Mouse (Mus musculus) forebrain, embryonic 13.5 days (tissue): Measurements from ENCODE around the gene 3425401B19Rik. TPM values are rescaled to one million over a fixed set of nuclear protein-coding genes. Genes with fewer than 3 reads are reported as not detected.

ENCODE experiments used
- ATAC-seq: fragments of 200-750 bp; cut with Nextera tagmentation; 2 replicates; pipeline ENCODE4 v1.8.0; 2017
- H3K27ac ChIP-seq: fragments of 300-500 bp; sonication (generic); 2 replicates; pipeline ENCODE4 v1.5.1; 2015; ENCODE audit warnings: inconsistent platforms, mild to moderate bottlenecking, moderate library complexity
- H3K27me3 ChIP-seq: fragments of 300-500 bp; sonication (generic); 2 replicates; pipeline ENCODE4 v1.6.1; 2015; ENCODE audit warnings: mild to moderate bottlenecking, inconsistent platforms
- H3K36me3 ChIP-seq: fragments of 300-500 bp; sonication (generic); 2 replicates; pipeline ENCODE4 v1.6.1; 2015; ENCODE audit warnings: mild to moderate bottlenecking, inconsistent platforms; ENCODE audit not compliant: poor library complexity, severe bottlenecking
- H3K4me1 ChIP-seq: fragments of 300-500 bp; sonication (generic); 2 replicates; pipeline ENCODE4 v1.6.1; 2015; ENCODE audit warnings: inconsistent platforms
- H3K4me2 ChIP-seq: fragments of 300-500 bp; sonication (generic); 2 replicates; pipeline ENCODE4 v1.6.1; 2015; ENCODE audit warnings: inconsistent platforms, mild to moderate bottlenecking, moderate library complexity
- H3K4me3 ChIP-seq: fragments of 300-500 bp; sonication (generic); 2 replicates; pipeline ENCODE4 v1.5.1; 2015; ENCODE audit warnings: mild to moderate bottlenecking, inconsistent platforms
- H3K9ac ChIP-seq: fragments of 300-500 bp; sonication (generic); 2 replicates; pipeline ENCODE4 v1.6.1; 2015; ENCODE audit warnings: mild to moderate bottlenecking, inconsistent platforms
- H3K9me3 ChIP-seq: fragments of 300-500 bp; sonication (generic); replicated peaks from 2 replicates; pipeline ENCODE4 v1.6.1; 2016; ENCODE audit warnings: inconsistent platforms
- WGBS: fragments of 180-500 bp; shearing (Covaris S2); methylation state at CpG from one replicate; pipeline ENCODE4 v1.1.7; 2015; 5-methylcytosine and 5-hydroxymethylcytosine counted together
- polyA plus RNA-seq: library from polyadenylated mRNA; unstranded; fragments of >200 nt; fragmentation: Nextera tagmentation; extraction: Ambion mirVana; gene quantifications from 2 replicates; pipeline ENCODE4 v1.2.1, GENCODE M21; 2015

3425401B19Rik gene
- polyA plus RNA-seq, 1 experiment from 2014 or later: not detected

- 45% methylated on average over 11 of the region's 11 CpGs for whole genome bisulfite sequencing
- Histone ChIP-seq H3K27me3 (no peaks in the 10 kb centered on the region), H3K36me3 (no peaks in the 10 kb centered on the region), H3K9ac (no peak overlapping the region), H3K9me3 (no peaks in the 10 kb centered on the region), H3K4me2 (no peak overlapping the region), H3K4me1 (no peaks in the 10 kb centered on the region; the same call in 1 of the 2 replicates), H3K27ac (no peak overlapping the region), H3K4me3 (no peak overlapping the region)
- no peak for ATAC-seq
Measured at GRCm38 (mm10) chr14:32634015-32634682, 50.9 kb downstream of the 3425401B19Rik start.

DNA sequence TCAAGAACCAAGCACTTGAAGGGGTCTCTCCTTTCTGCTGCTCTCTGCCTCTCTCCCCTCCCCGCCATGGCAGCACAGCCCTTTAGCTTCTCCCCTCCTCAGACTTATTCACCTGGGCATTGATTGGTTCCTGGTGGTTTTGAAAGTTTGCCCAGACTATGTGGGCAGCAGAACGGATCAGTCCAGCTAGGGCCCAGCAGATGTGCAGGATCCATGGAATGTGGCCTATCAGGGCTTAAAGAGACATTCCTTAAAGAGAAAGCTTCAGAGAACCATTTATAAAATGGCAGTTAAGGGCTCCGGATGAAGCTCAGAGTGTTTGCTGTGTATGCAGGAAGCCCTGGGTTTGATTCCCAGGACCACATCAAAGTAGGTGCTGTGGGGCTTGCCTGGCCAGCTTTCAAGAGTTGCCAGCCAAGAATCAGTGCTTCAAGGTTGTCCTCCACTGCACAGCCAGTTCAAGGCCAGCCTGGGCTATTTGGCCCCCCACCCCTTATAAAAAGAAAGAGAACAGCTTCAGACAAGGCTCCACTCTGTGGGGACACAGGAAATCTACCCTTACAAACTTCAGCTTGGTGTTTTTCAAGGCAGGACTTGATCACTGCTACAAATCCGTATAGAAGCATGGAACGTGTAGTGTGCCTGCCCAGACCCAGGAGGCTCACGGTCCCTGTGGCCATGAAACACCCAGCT is 52.0 kb downstream of the 3425401B19Rik start:
- Histone ChIP-seq H3K4me1 (no peaks in the 10 kb centered on the region; the same call in 1 of the 2 replicates), H3K9me3 (no peaks in the 10 kb centered on the region), H3K4me3 (no peak overlapping the region), H3K9ac (no peak overlapping the region), H3K27me3 (no peaks in the 10 kb centered on the region), H3K36me3 (no peaks in the 10 kb centered on the region), H3K4me2 (no peak overlapping the region), H3K27ac (no peak overlapping the region)
- ATAC-seq: no peak
- 84% methylated on average over 6 of the region's 6 CpGs for WGBS

- Histone ChIP-seq H3K4me1 (no peaks in the 10 kb centered on the region), H3K27ac (no peak overlapping the region), H3K4me2 (no peak overlapping the region), H3K9me3 (no peaks in the 10 kb centered on the region), H3K9ac (no peak overlapping the region), H3K27me3 (no peaks in the 10 kb centered on the region), H3K4me3 (no peak overlapping the region), H3K36me3 (no peaks in the 10 kb centered on the region)
- ATAC-seq: no peak
- WGBS: 55% methylated on average over 10 of the region's 10 CpGs
Measured at GRCm38 (mm10) chr14:32628584-32628983, 56.5 kb downstream of the 3425401B19Rik start.

GRCm38 (mm10) chr14:32627271-32627670 is 57.8 kb downstream of the 3425401B19Rik start:
- Histone ChIP-seq H3K9me3 (no peaks in the 10 kb centered on the region), H3K4me2 (no peak overlapping the region), H3K4me3 (no peak overlapping the region), H3K27me3 (no peaks in the 10 kb centered on the region), H3K36me3 (no peaks in the 10 kb centered on the region), H3K9ac (no peak overlapping the region), H3K27ac (no peak overlapping the region), H3K4me1 (no peaks in the 10 kb centered on the region)
- ATAC-seq: no peak
- WGBS: 33% methylated on average over 2 of the region's 2 CpGs

- no peak overlapping the region for H3K27ac ChIP-seq
- no peak overlapping the region for H3K4me2 ChIP-seq
- no peak overlapping the region for H3K4me3 ChIP-seq
- ATAC-seq: no peak
- H3K9ac ChIP-seq: no peak overlapping the region
- no peaks in the 10 kb centered on the region for H3K4me1 ChIP-seq
- 91% methylated on average over 7 of the region's 7 CpGs for WGBS
- no peaks in the 10 kb centered on the region for H3K36me3 ChIP-seq
- H3K27me3 ChIP-seq: no peaks in the 10 kb centered on the region
- no peaks in the 10 kb centered on the region for H3K9me3 ChIP-seq
Measured at GRCm38 (mm10) chr14:32624811-32625210, 60.3 kb downstream of the 3425401B19Rik start.

DNA sequence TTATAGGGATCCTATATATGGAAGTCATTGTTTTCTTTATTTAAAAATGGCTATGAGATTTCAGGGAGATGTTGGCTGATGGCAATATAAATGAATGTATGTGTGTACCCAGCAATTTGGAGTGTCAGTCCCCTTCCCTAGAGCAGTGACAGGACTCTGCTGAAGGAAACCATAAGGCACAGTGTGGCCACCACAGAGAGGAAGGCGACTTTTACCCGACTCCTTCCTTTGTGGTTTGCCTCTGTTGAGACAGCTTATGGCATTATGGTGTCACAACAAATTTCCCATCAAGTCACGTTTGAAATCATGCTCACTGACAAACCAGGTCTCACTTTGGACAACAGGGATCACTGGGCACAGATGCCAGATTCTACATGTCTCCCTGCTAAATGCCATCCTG is 60.8 kb downstream of the 3425401B19Rik start:
- H3K27ac ChIP-seq: no peak overlapping the region
- H3K4me1 ChIP-seq: no peaks in the 10 kb centered on the region
- ATAC-seq: no peak
- H3K9me3 ChIP-seq: no peaks in the 10 kb centered on the region
- no peaks in the 10 kb centered on the region for H3K27me3 ChIP-seq
- H3K9ac ChIP-seq: no peak overlapping the region
- 77% methylated on average over 3 of the region's 3 CpGs for WGBS
- no peak overlapping the region for H3K4me2 ChIP-seq
- H3K36me3 ChIP-seq: no peaks in the 10 kb centered on the region
- H3K4me3 ChIP-seq: no peak overlapping the region

GRCm38 (mm10) chr14:32617253-32617652 is 67.8 kb downstream of the 3425401B19Rik start:
- ATAC-seq: no peak
- 90% methylated on average over 5 of the region's 5 CpGs for WGBS

DNA sequence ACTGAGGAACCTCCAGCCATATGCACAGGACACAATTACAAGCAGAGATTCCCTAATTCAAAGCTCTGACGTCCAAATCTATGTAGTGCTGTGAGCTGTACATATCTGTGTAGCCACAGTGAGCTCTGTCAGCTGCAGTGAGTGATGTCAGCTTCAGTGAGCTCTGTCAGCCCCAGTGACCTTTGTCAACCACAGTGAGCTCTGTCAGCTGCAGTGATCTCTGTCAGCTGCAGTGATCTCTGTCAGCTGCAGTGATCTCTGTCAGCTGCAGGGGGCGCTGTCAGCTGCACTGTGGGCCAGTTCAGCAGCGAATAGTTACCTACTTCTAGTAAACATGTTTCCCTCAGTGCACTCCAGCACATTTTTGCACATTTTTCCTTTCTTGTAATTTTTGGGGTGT is 75.7 kb downstream of the 3425401B19Rik start:
- Histone ChIP-seq H3K9me3 (no peaks in the 10 kb centered on the region), H3K4me3 (no peak overlapping the region), H3K9ac (no peak overlapping the region), H3K27ac (no peak overlapping the region), H3K4me1 (no peaks in the 10 kb centered on the region), H3K27me3 (peaks cover under 1% of the 10 kb centered on the region; the same call in 1 of the 2 replicates), H3K36me3 (no peaks in the 10 kb centered on the region), H3K4me2 (no peak overlapping the region)
- ATAC-seq: no peak
- 25% methylated on average over 3 of the region's 3 CpGs for WGBS

More at GRCm38 (mm10) chr14:32617253-32617652, 67.8 kb downstream of the 3425401B19Rik start:
- Histone ChIP-seq H3K27ac (no peak overlapping the region), H3K4me3 (no peak overlapping the region), H3K9me3 (no peaks in the 10 kb centered on the region), H3K9ac (no peak overlapping the region), H3K36me3 (no peaks in the 10 kb centered on the region), H3K4me1 (no peaks in the 10 kb centered on the region), H3K4me2 (no peak overlapping the region), H3K27me3 (no peaks in the 10 kb centered on the region)

Other genes with a start within 250 kb of the 3425401B19Rik start
- gene Slc18a3, start 220.4 kb downstream of the 3425401B19Rik start, polyA plus RNA-seq: 0.33 and 0.35 TPM in 2 replicates
- gene Chat, start 219.3 kb downstream of the 3425401B19Rik start, polyA plus RNA-seq: 0.15 TPM in 1 of 2 replicates, not detected in the other
- 25.2 and 28.4 TPM in 2 replicates for gene Ercc6, start 171.8 kb downstream of the 3425401B19Rik start, polyA plus RNA-seq
- 0.22 and 0.54 TPM in 2 replicates for gene Prrxl1, start 85.9 kb downstream of the 3425401B19Rik start, polyA plus RNA-seq
- gene Tmem273, start 100.7 kb upstream of the 3425401B19Rik start, polyA plus RNA-seq: 0.36 and 0.71 TPM in 2 replicates
- not detected in 2 replicates for gene Fam170b, start 148.7 kb upstream of the 3425401B19Rik start, polyA plus RNA-seq
- 3.7 and 4.2 TPM in 2 replicates for gene Vstm4, start 171.5 kb upstream of the 3425401B19Rik start, polyA plus RNA-seq